Mouse (Mus musculus) hindlimb bud, embryonic 11.5 days (tissue): ENCODE measurements around the gene Capn15.

Source experiments
- DNase-seq: peaks from one replicate; pipeline ENCODE4 v3.0.0-alpha.2; 2012; ENCODE audit warnings: low read depth, low spot score; ENCODE audit errors: extremely low spot score

Gene Capn15

DNA sequence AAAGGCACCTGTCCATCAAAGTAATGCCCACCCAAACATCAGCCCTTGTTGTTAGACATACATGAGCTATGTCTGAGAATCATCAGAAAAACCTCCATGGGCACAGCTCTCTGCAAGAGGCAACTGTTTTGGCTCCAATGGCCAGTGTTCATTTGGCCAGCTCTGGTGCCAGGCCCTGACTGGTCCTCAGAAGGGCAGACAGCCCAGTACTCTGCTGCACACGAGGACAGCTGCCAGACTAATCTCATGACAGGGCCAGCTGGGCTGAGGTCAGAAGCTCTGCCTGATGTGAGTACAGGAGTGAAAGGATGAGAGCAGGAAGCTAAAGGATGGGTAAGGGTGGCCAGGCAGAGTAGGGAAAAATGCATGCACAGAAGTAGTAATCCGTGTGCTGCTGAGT lies 60.2 kb downstream of the Capn15 start:
- no peak for DNase-seq

DNA sequence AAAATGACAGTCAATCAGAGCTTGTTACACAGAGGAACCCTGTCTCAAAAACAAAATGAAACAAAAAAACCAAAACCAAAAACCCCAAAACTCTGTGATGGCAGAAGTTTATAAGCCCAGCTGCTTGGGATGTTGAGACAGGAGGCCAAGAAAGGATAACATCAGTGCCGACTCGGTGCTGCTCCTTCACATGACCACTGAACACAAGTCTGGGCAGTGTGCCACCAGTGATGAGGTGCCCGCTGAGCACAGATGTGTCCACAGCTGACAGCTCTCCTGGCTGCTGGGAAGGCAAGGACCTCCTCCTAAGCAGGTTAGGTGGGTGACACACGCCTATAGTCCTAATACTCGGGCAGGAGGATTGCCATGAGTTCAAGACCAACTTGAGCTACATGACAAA lies 63.5 kb downstream of the Capn15 start:
- DNase-seq: no peak

GRCm38 (mm10) chr17:25919786-25920642 lies 65.6 kb downstream of the Capn15 start:
- DNase-seq: peak; percentile 99

GRCm38 (mm10) chr17:25919144-25919785 lies 66.3 kb downstream of the Capn15 start, which contains the start of gene Rab40c:
Rab40c (minus strand) TSS chr17:25919727.
- no peak for DNase-seq

GRCm38 (mm10) chr17:25918037-25918750 lies 67.4 kb downstream of the Capn15 start:
- no peak for DNase-seq

GRCm38 (mm10) chr17:25916931-25917647 lies 68.5 kb downstream of the Capn15 start:
- DNase-seq: no peak

GRCm38 (mm10) chr17:25914295-25914694 lies 71.3 kb downstream of the Capn15 start:
- DNase-seq: no peak

DNA sequence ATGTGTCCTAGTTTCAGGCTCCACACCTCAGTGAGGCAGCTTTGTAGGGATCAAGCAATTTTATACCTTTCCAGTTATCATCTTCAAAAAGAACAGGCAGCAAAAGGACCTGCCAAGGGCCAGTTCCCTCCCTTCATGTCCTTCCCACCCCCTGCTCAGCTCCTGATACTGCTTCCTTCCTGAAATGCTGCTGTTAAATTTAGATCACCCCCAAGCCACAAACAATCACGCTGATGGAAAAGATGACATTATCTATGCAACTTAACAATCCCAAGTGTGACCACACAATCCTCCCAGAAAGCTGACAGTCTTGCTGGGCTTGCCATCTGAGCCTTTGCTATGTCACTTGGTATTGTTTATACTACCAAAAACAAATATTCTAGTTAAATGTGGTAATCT lies 71.7 kb downstream of the Capn15 start:
- no peak for DNase-seq

DNA sequence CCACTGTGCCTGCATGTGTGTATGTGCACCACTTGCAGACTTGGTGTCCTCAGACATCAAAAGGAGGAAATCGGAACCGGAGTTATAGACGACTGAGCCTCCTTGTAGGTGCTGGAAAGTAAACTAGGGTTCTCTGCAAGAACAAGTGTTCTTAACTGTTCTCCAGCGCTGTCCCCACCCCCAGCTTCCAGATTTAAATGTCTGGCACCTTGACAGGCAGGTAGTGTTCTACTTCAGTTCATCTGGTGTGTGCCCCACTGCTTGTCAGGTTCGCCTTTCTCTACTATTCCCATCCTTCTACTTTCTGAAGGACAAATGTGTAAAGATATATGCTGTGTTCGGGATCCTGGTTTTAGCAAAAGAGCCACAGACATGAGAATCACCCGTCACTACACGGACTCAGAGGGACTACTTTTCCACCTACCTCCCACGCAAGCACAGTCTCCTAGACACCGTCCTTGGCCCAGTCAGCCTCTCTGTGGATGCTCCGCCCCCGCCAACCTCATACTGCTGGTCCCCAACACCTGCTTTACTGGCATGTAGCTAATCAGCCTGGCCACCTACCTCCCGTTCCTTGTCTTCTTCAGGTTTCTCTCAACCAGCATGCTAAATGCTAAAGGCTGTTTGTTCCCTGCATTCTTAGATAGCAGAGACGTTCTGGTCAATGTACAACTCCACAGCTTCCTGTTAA lies 72.3 kb downstream of the Capn15 start:
- no peak for DNase-seq

DNA sequence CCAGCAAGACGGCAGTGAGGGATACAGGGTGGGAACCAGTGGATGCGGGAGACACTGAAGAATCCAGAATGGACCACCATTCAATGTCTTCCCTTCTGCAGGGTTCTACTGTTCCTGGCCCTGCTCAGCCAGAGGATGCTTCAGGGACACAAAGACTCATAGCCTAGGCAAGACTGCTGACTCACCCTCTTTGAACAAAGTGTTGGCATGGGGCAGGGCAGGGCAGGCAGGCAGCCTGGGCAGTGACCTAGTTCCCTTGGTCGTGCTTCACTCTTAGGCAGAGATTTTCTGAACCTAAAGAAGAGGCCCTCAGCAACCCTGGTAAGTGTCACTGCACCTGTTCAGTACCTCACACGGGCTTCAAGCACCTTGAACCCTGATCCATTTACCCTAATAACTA lies 73.8 kb downstream of the Capn15 start:
- no peak for DNase-seq
